Mouse (Mus musculus) adrenal gland, postnatal 36 days (tissue): ENCODE results near the gene Rhbdf2. TPM values are rescaled to one million over a fixed set of nuclear protein-coding genes. Genes with fewer than 3 reads are reported as not detected.
A peak's percentile ranks its signal among the peaks of the same experiment; 100 is the strongest.

ENCODE experiments used
- DNase-seq, 2 experiments: peaks; one replicate each; pipeline ENCODE4 v3.0.0; 2021; ENCODE audit warnings: mixed read lengths in 1 of 2
- total RNA-seq, 2 experiments: library from RNA; stranded (reverse); gene quantifications; 2 replicates each; pipeline ENCODE4 v1.2.3; 2021

The Rhbdf2 gene
- total RNA-seq, 2 experiments from 2014 or later, result 12.5 to 17.5 TPM

DNA sequence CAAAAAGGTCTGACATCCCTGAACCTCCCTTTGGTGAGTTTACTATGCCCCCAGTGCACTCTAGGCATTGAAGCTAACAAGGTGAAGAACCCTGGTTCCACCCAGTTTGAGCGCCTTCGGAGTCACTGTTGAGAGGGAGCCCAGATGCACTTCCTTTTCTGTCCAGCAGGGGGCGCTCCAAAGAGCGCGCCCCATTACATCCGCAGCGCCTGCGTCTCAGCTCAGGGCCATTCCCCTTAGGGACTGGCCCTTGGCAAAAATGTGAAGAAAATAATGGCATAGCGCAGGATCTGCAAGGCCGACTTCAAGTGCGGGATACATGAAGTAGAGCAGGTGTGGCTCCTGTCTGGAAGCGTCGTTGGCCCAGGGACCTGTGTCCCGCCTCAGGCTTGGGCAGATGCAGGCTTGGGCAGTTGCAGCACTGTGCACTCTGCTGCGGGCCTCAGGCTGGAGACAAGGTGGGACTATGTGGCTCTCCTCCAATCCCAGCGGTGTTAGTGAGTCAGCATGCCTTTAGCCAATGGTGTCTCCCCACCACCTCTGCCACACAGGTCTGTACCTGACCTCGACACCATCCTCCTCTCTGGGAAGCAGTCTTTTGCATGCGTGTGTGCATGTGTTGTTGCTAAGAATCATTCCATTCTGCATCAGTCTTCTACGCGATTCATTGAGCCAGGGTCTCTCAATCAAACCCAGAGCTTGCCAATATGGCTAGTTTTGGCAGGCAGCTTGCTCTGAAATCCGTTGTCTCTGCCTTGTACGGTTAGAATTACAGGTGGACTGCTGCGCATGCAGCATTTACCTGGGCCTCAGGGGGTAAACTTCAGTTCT is 39.8 kb downstream of the Rhbdf2 start:
- peak; percentile 75 to 84 for DNase-seq

DNA sequence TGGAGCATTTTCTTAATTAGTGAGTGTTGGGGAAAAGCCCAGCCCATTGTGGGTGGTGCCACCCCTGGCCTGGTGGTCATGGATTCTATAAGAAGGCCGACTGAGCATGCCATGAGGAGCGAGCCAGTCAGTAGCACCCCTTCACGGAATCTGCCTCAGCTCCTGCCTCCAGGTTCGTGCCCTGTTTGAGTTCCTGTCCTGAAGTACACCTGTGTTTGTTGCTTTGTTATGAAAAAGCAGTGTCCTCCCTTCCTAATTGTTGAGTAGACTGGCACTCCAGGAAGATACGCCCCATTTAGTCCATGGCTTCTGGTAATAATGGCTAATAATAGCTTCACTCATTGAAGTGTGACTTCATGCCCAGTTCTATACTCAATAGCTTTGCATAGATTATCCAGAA is 40.5 kb downstream of the Rhbdf2 start, which contains the start of gene Aanat:
Gene Aanat (plus strand): TSS at position 123 of the 400 bp plus-strand sequence.
- DNase-seq, result no peak

DNA sequence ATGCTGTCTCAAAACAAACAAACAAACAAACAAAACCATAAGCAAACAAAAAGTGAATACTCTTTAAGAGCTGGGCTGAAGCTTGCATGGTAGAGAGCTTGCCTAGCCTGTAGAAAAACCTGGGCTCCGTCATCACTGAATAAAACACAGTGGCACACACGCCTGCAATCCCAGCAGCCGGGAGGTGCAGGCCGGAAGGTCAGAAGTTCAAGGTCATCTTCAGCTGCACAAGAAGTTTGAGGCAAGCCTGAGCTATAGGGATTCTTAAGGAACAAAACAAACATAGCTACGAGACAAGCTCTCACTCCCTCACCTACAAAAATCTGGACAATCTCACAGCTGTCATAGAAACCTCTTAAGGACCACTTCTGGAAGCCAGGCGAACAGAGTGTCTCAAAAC is 41.1 kb downstream of the Rhbdf2 start:
- no peak for DNase-seq

DNA sequence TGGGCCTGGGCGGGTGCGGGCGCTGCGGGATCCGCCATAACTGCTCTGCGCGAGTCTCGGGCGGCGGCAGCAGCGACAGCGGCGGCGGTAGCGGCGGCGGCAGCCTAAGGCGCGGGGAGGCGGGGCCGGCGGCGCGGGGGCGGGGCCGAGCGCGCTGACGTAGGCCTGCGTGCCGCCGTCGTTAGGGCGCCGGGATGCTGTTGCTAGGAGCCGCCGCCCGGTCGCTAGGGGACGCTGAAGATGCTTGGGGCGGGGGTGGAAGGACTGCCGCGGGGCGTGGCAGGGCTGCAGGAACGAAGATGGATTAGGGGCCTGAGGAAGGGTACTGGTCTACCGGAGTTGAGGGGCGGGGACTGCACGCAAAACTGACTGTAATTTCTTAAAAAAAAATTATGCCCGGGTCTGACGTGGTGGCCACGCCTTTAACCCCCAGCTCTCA is 45.4 kb downstream of the Rhbdf2 start, which contains the start of gene Ube2o:
Gene Ube2o (minus strand): TSS at position 72 of the 439 bp plus-strand sequence.
- peak; percentile 91 to 93 for DNase-seq

DNA sequence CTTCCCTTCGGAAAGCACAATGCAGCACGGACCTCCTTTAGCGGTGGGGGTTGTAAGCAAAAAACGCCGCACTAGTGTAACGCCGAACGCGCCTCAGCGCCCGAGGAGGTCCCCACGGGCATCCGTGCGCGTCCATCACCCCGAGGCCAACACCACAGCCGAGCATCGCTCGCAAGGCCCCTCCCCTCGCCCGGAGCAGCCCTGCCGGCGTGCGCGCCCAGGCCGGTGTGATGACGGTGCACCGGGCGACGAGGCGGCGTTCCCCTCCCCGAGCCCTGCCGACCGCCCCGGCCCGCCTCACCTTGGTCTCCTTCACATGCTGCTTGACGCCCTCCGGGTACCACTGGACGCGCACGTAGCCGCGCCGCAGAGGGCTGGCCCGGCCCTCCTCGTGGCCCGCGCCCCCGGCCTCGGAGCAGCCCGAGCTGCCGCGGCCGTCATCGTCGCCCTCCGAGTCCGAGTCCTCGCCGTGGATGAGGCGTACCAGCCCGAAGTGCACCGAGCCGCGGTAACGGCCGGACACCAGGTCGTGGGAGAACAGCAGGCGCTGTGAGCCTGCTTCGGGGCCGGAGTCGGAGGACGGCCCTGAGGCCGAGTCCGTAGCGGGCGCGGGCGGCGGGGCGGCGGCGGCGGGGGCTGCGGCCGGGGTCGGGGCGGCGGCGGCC is 46.0 kb downstream of the Rhbdf2 start:
- DNase-seq, result peak; percentile 69 to 76

DNA sequence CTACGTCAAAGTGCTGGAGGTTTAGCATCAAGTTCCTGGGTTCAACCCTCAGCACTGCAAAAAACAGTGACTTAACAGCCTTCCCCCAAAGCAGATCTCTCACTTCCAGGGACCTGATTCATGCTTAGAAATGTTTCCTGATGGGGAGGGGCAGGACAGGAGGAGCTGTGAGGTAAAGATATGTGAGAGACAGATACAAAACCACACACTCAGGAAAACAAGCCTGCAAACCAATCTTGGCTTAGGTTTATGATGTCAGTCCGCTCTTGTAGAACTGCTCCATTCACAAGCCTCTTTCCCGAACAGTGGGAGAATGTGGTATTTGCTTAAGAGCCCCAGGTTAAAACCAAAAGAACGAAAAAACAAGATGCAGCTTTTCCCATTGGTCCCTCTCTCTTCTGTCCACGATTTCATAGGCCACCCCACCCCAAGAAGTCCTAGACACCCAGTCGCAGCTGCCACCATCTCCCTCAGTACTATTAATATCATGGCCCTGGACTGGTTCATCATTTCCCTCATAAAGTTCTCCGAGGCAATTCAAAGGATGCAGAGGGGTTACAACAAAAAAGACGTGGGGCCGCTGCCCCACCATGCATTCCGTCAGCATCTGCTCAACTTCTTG is 46.7 kb downstream of the Rhbdf2 start:
- DNase-seq, result no peak

DNA sequence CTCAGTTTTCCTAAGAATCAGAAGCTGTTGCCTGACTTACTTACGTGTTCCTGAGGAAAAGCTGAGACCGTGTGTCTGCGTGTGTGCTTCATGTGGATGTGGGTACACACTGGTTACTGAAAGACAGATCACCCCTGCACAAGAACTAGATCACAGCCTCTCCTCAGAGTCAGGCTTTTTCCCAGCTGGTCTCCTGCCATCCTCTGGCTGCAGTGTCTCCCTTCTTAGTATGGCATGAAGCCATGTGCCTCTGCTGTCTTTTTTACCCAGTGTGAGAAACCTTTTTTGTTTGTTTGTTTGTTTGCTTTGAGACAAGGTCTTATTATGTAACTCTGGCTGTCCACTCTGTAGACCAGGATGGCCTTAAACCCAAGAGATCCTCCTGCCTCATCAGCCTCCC is 47.5 kb downstream of the Rhbdf2 start:
- DNase-seq, result no peak

DNA sequence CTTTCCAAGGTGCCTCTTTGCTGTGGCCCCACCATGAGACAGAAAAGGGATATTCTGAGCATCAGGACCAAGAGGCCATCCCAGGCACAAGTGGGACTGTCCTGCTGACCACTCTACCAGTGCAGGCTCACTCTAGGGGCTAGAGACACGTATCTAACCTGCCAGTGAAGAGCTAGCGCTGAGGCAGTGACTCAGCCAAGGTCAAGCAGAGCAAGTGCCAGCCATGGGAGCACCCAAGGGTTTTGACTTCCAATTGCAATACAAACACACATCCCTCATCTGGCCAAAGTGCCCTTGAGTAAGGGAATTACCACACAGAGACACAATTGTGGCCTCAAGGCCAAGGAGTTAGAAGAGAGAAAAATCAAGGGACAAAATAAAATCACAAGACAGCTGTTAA is 51.4 kb downstream of the Rhbdf2 start:
- peak; percentile 65 to 69 for DNase-seq

DNA sequence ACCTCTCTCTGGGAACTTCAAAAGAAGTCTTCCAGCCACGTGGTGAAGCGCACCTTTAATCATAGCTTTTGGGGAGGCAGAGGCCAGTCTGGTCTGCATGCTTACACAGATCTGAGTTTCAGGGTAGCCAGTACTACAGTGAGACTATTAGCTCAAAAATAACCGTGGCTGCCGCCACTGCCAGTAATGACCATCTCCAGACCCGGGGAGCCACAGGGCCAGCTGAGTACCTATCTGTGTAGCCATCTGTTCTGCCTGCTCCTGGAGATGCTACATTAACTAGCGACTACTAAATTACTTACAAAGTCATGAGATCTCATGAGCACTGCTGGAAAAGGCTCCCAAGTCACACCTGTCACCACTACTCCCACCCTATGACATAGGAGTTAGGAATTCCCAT is 51.8 kb downstream of the Rhbdf2 start:
- DNase-seq, result no peak

DNA sequence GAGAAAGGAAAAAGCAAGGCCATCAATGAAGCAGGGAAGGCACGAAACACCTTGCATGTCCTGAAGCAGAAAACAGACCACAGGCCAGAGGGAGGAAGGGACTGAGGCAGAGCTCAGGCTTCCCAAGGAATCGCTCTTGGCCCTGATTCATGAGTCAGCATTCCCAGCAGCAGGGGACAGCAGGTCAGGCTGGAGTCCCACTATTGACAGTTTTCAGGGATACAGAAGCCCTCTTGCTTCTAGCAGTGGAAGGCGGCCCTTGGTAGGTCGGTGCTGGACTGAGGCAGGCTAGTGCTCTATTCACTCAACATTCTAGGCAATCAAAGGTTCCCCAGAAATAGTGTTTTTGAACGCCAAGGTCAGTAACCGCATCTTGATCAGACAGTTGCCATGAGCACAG is 52.3 kb downstream of the Rhbdf2 start:
- DNase-seq, result peak in 1 of 2 experiments; percentile 35

DNA sequence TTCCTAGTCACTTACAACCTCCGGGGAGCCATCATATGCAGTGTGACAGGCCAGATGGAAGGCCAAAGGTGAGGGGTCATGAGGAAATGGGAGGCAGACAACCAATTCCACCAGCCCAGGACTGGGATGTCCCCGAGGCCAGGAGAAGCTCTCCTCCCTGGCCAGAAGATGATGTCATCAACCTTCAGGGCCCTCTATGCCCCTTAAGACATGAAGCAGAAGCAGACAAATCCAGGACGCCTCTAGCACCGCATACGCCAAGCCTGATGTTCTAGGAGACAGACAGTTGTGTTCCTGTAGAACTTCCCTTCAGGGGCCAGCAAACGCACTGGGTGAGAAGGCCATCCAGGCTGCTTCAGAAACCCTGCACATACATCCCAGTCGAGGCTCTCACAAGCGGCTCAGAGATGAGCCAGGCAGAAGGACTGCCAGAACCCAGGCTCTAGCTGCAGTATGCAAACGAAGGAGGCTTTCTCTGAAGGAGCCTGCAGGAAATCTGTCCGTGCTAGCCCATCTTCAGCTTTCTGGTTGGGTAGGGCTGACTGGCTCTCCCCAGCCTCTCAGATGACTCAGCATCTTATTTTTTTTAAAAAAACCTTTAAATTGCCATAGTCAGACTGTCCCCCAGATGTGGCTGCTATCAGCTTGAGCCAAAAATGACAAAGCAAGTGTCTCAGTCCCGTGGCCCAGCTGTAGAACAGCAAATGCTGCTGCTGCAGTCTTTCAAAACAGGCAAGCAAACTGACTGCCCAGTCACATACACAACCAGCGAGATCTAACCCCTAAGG is 53.9 kb downstream of the Rhbdf2 start:
- peak in 1 of 2 experiments; percentile 31 for DNase-seq

DNA sequence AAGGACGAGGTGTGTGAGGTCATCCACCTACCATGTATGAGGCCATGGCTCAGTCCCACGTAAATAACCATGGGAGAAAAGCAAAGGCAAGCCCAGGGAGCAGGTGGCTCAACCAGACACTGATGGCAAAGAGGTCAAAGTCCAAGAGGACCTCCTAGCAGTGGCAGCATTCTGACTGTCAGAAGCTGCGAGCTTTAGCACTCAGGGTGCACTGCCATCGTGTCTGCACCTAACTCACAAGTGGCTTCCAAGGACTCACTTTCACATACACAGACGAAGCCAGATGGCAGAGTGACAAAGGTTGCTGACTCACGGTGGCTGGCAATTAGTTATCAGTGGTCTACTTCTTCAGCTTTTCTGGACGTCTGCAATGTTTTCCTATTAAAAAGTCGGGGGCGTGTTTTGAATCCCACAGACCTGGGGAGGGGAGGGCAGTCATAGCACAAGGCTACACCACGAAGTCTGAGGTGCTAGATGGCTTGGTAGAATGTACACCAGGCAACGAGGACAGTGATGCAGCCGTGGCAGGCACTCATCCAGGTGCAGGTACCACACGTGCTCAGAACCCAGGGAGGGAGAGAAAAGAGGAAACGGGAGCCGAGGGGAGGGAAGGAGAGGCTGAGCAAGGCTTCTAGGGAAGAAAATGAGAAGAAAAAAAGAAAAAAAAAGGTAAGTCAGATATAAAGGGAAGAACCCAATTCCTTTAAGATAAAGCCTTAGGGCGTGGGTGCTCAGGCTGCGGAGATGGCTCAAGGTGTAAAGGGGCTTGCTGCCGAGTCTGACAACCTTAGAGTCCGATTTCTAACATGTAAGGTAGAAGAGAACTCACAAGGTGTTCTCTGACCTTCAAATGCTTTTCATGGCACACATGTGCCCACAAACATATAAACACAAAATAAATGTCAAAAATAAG is 54.8 kb downstream of the Rhbdf2 start:
- peak; percentile 83 to 89 for DNase-seq

DNA sequence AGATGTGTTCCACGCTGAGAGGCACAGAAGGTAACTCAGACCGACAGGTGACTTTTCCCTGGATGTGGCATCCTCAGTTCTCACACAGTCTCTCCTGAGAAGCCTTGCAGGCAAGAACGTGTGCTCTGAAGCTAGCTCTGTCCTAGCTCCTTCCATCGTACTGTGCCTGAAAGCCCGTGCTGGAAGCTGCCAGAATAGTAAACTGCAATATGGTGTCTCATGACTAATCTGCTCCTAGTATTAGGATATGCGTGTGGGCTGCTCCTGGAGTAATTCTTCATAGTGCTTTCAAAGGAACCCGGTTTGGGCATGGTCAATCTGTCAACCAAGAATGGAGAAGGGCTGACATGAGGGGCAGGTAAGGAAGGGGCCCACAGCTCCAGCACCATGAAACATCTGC is 56.0 kb downstream of the Rhbdf2 start:
- DNase-seq, result no peak

DNA sequence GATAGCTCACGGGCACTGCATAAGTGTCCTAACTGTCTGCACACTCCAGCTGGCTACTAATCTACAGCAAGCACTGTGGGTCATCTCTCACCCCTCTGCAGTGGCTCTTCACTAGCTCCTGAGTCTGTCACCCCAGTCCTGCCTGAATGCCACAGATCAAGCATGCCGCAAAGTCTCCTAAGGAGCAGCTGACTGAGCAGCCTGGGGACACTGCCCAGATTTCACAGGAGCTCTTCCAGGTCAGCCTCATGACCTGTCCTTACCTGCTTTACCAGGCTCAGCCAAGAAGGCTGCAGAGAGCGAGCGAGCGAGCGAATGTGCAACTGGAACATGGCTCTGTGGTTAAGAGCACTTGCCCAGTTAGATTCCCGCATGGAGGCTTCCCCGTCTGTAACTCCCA is 59.3 kb downstream of the Rhbdf2 start:
- no peak for DNase-seq

DNA sequence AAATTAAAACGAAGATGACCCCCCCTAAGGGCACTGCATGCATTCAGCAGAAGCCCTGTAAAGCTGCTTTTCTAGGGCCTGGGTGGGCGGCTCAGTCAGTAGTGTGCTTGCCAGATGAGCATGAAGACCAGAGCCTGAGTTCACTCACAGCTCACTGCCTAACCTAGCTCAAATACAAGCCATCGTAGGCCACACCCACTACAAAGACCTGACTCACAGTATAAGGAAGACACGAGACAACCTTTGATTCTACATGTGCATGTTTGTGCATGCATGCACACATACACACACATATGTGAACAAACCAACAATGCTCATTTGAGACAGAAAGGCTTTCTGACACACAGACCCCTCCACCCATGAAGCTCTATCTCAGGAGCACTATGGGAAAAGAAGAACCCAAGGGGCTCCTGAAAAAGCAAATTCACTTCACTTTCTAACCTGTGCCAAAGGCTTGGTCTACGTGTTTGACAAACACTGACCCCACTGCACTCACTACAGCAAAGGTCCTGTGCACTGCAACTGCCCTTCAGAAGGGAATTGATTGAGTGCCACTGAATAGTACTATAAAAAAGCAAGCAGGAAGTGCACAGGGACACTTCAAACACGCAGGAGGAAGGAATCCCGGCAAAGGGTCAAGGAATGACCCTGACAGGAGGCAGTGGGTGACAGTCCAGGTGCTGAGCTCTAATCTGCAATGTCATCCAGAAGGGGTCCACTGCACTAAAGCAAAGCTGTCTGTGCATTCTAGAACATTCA is 61.4 kb downstream of the Rhbdf2 start:
- no peak for DNase-seq

DNA sequence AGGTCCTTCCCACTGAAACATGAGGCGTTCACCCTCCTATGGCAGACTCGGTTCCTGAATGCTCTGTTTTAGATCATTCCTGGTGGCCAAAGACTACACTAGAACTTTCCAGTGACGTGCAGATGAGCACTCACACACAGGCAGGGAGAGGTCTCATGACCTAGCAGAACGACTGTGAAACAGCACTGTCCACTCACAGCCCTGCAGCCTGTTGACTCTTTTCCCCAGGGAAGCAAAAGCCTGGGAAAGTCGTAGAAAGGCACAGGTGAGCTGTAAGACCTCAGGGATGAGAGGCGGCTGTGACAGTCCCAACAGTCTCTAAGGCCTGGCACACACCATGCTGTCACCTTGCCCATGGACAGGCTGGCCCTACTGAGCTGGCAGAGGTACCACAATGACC is 70.5 kb downstream of the Rhbdf2 start:
- DNase-seq, result no peak

DNA sequence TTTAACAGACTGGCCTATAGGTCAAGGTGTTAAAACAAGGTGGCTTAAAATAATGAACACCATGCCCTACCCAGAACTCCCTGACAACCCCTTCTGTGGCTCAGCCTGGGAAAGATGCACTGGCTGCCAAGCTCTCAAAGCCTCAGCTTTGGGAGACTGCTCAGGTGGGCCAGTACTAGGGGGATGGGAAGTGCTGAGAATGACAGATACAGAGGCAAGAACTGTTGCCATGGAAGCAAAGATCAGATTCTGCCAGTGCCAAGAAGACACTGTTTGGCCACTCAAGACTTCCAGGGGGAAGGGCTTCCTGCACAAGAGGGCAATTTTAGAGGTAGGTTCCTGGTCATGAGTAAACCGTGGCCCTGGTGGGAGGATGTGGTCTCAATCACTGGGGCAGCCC is 71.2 kb downstream of the Rhbdf2 start:
- DNase-seq, result no peak

DNA sequence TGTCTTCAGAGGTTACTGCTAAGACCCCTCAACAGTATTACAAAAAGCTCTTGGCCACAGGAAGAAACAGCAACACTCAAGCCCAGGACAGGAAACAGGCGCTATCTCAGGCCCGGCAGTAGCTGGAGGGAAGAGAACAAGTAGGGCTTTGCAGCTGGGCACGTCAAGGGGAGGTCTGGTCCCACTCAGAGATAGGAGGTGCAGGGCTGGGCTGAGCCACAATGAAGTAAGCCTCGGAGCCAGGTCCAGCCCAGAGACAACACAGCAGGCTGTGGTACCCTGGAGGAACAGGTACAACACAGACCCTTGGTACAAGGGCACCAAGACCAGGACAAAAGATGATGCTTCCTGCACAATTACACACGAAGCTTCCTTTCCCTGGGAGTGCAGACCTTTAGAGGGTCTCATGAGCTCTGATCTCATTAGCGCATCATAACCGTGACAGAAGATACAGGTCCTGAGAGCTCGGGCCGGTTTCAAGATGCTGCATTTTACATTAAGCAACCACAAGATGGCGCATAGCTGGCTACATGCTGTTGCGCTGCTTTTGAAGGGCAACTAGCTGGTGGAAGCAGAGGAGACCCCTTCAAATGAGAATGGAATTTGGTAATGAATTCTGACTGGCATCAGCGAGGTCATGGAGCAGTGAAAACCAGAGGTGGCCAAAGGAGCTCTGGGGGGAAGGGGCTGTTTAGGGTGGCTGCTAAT is 72.5 kb downstream of the Rhbdf2 start:
- peak; percentile 31 to 45 for DNase-seq

DNA sequence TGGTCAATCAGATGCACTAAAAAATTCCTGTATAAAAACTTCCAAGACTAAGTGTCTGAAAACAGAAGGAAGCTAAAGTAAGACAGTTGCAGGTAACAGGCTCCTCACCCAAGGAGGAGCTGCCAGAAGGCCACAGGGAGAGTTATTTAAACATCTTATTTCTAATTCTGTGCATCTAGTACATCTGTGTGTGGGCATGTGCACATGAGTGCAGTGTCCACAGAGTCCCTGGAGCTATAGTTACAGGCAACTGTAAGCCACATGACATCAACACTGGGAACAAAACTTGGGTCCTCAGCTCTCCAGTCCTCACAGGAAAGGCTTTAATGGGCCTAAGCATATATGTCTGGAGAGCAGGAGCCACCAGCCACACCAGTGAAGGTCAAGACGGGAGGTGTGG is 74.6 kb downstream of the Rhbdf2 start:
- no peak for DNase-seq

DNA sequence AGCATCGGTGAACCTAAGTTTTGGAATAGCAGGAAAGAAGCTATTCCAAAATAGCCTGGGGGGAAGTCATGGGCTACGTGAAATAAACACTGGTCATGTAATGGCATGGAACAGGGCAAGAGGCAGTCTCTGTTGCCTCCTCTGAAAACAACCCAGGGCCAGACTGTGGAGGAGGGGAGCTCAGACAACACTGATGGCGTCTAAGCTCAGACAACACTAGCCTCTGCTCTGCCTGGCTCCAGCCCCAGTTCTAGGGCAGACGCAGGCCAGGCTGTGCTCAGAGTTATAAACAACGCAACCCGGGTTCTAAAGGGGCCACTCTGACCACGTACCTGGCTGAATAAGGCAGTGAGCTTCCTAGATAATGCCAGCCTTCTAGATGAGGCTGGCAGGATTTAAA is 76.1 kb downstream of the Rhbdf2 start:
- DNase-seq, result no peak
